Mouse (Mus musculus) stomach, embryonic 15.5 days (tissue): ENCODE data around the gene 4833420G17Rik. TPM values are rescaled to one million over a fixed set of nuclear protein-coding genes. Genes with fewer than 3 reads are reported as not detected.
"Not testable (repeated sequence)": the region's sequence is repeated elsewhere in the genome, so short reads cannot be mapped to it uniquely, and the experiment has no call there.

Experiments
- ATAC-seq: fragments of 200-750 bp; cut with Nextera tagmentation; 2 replicates; pipeline ENCODE4 v1.8.0; 2017; ENCODE audit warnings: low read depth, moderate number of reproducible peaks, moderate TSS enrichment; ENCODE audit not compliant: insufficient read depth, low FRiP score
- H3K27ac ChIP-seq: fragments of 300-500 bp; sonication (generic); 2 replicates; pipeline ENCODE4 v1.5.1; 2015; ENCODE audit warnings: mild to moderate bottlenecking, inconsistent platforms
- H3K27me3 ChIP-seq: fragments of 300-500 bp; sonication (generic); replicated peaks from 2 replicates; pipeline ENCODE4 v1.6.1; 2015; ENCODE audit warnings: inconsistent platforms
- H3K36me3 ChIP-seq: fragments of 300-500 bp; sonication (generic); 2 replicates; pipeline ENCODE4 v1.6.1; 2015; ENCODE audit warnings: inconsistent platforms
- H3K4me1 ChIP-seq: fragments of 300-500 bp; sonication (generic); 2 replicates; pipeline ENCODE4 v1.6.1; 2015; ENCODE audit warnings: inconsistent platforms
- H3K4me2 ChIP-seq: fragments of 300-500 bp; sonication (generic); 2 replicates; pipeline ENCODE4 v1.6.1; 2015; ENCODE audit warnings: mild to moderate bottlenecking, inconsistent platforms
- H3K4me3 ChIP-seq: fragments of 300-500 bp; sonication (generic); replicated peaks from 2 replicates; pipeline ENCODE4 v1.5.1; 2015; ENCODE audit warnings: inconsistent platforms
- H3K9ac ChIP-seq: fragments of 300-500 bp; sonication (generic); 2 replicates; pipeline ENCODE4 v1.6.1; 2015; ENCODE audit warnings: inconsistent platforms
- H3K9me3 ChIP-seq: fragments of 300-500 bp; sonication (generic); 2 replicates; pipeline ENCODE4 v1.6.1; 2016; ENCODE audit warnings: inconsistent platforms
- WGBS: fragments of 180-500 bp; shearing (Covaris S2); methylation state at CpG from one replicate; pipeline ENCODE4 v1.1.7; 2015; 5-methylcytosine and 5-hydroxymethylcytosine counted together
- polyA plus RNA-seq: library from polyadenylated mRNA; unstranded; fragments of >200 nt; fragmentation: Nextera tagmentation; extraction: Ambion mirVana; gene quantifications from 2 replicates; pipeline ENCODE4 v1.2.1, GENCODE M21; 2015

4833420G17Rik gene
- polyA plus RNA-seq, 1 experiment from 2014 or later: 52.8 TPM

DNA sequence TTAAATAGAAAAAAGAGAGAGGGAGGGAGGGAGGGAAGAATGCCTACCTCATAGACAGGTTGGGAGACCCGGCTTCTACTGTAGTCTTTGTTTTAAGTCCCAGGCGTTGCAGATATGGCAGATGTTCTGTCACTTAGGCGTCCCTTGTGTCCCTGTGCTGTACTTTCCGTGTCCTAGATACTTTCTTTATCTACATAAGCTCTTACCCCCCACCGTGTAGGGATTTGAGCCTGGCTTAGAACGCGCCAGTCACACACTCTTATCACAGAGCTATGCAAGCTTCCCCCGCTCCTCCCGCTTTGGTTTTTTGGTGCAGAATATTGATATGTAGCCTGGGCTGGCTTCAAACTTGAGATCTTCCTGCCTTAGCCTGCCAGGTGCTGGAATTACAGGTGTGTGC, 14.1 kb downstream of the 4833420G17Rik start:
- no peak for ATAC-seq
- no peaks in the 10 kb centered on the region for H3K27me3 ChIP-seq
- no peaks in the 10 kb centered on the region for H3K4me1 ChIP-seq
- no peak overlapping the region for H3K4me2 ChIP-seq
- H3K4me3 ChIP-seq: no peak overlapping the region
- WGBS: 92% methylated on average over 9 of the region's 9 CpGs
- H3K9ac ChIP-seq: no peak overlapping the region
- no peak overlapping the region for H3K27ac ChIP-seq
- peaks cover 31% of the 10 kb centered on the region for H3K36me3 ChIP-seq
- no peaks in the 10 kb centered on the region for H3K9me3 ChIP-seq

DNA sequence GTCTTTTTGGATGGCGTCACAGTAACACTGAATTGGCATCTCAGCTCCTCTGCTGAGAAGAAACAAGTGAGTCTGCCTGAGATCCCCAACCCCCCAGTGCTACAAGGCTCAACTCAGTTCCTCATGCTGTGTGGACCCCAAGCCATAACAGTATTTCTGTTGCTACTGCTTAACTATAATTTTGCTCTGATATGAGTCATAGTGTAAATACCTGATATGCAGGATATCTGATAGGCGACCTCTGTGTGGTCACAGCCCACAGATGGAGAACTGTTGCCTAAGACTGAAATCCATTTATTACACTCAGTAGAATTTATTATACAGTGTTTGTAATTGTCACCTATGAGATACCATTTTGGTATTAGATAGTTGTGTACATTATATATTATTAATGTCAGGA, 15.2 kb downstream of the 4833420G17Rik start:
- H3K27ac ChIP-seq: no peak overlapping the region
- H3K36me3 ChIP-seq: peaks cover 31% of the 10 kb centered on the region
- H3K9me3 ChIP-seq: no peaks in the 10 kb centered on the region
- no peak overlapping the region for H3K4me3 ChIP-seq
- H3K4me1 ChIP-seq: no peaks in the 10 kb centered on the region
- no peak overlapping the region for H3K4me2 ChIP-seq
- H3K27me3 ChIP-seq: no peaks in the 10 kb centered on the region
- H3K9ac ChIP-seq: no peak overlapping the region
- WGBS: 87% methylated on average over 2 of the region's 2 CpGs
- ATAC-seq: no peak

DNA sequence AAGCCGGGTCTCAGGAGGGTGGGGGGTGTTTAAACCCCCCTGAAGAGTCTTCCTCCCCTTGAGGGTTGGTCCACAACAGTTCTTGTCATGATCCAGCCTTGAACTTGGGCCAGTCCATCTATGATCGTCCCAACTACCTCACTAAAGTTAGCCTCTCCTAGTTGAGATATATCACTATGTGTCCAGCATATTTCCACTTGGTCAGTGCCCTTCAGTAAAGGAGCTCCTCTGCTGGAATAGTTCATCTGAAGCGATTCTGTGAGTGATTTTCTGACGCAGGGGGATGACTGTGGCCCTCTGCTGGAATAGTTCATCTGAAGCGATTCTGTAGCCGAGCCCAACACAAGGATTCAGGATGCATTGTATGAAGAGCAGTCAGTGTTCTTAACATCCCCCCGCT, 24.8 kb downstream of the 4833420G17Rik start:
- Histone ChIP-seq H3K9ac (no peak overlapping the region), H3K27ac (no peak overlapping the region), H3K36me3 (peaks cover 12% of the 10 kb centered on the region; the same call in 1 of the 2 replicates), H3K4me1 (no peaks in the 10 kb centered on the region), H3K9me3 (peaks cover 13% of the 10 kb centered on the region), H3K4me2 (peak overlapping the region; percentile 34; the same call in 1 of the 2 replicates), H3K27me3 (no peaks in the 10 kb centered on the region), H3K4me3 (no peak overlapping the region)
- 60% methylated on average over 7 of the region's 7 CpGs for WGBS
- no peak for ATAC-seq

DNA sequence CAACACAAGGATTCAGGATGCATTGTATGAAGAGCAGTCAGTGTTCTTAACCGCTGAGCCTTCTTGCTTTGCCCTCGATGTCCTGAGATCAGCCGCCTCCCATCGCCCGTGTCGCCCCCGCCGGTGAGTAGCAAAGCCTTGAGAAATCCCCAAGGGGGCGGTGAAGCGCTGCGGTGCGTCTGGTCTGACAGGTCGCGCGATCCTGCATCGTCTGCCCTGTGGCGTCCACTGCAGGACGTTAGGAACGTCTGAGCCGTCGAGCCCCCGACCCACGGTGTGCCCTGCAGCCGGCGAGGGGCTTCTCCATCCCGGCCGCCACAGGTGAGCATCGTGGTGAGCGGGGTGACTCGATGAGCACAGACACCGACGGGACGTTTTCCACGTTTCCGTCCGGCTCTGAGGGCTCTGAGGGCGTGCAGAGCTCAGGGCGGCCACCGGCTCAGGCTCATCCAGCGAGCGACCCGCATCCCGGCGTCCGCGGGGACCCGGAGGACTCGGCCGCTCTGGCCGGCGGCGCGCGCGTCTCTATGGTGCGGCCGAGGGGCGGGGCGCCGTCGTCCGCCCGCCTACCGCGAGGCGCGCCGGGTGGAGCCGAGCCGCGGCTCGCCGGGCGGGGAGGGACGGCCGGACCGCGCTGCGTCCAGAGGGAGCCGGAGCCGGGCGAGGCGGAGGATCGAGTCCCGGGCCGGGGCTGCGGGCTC, 25.5 kb downstream of the 4833420G17Rik start, which contains the start of the genes Tmem267 and 3110070M22Rik:
Gene Tmem267, plus strand, starts transcription at position 160 of the 701 bp plus-strand sequence.
Gene 3110070M22Rik, minus strand, starts transcription at position 504 of the 701 bp plus-strand sequence.
- Histone ChIP-seq H3K4me1 (no peaks in the 10 kb centered on the region), H3K4me3 (no peak within 1 kb of the TSS), H3K36me3 (peaks cover 12% of the 10 kb centered on the region; the same call in 1 of the 2 replicates), H3K9me3 (peaks cover 13% of the 10 kb centered on the region), H3K27me3 (no peaks in the 10 kb centered on the region), H3K27ac (peak within 1 kb of the TSS; percentile 1; the same call in 1 of the 2 replicates), H3K4me2 (peak within 1 kb of the TSS; percentile 34; the same call in 1 of the 2 replicates), H3K9ac (no peak within 1 kb of the TSS)
- ATAC-seq: no peak; the same call in 1 of the 2 replicates
- 77% methylated on average over 87 of the region's 87 CpGs for WGBS

DNA sequence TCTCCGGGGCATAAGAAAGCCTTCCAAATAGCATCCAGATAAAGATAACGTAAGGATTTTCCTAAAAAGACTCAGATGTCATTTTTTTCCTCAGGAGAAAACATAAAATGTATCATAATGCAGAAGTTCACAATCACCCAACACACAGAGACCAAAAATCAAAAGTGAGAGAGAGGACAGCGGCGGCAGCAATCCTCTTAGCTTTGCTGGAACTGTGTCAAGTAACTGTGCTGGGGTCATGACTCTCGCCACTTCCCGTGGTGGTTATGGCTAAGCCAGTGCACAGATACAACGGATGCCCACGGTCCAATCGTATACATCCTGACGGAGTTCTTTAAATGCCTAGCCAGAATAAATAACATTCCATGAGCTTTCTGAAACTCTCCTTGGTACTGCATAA, 29.5 kb downstream of the 4833420G17Rik start:
- peaks cover 13% of the 10 kb centered on the region for H3K9me3 ChIP-seq
- not testable (repeated sequence) for H3K4me3 ChIP-seq, H3K4me1 ChIP-seq, H3K27me3 ChIP-seq, H3K36me3 ChIP-seq, H3K27ac ChIP-seq, H3K4me2 ChIP-seq, ATAC-seq, H3K9ac ChIP-seq
- 90% methylated on average over 10 of the region's 10 CpGs for WGBS

DNA sequence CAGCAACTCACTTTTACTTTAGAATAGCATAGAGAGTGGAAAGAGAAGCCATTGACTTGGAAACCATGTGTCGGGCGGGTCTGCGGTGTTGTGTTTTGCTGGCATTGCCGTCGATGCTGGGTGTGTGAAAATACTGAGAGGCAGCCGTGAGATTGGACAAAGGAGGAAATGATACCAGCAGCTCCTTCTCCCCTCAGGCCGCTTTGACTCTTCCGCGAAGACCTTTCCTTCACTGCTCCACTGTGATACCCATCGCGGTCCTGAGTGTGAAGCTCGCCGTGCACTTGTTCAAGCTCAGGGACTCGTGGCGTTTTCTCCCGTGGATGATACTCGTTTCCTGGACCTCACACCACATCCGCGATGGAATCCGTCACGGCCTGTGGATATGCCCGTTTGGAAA, 32.4 kb downstream of the 4833420G17Rik start:
- ATAC-seq, H3K27me3 ChIP-seq, H3K27ac ChIP-seq, H3K36me3 ChIP-seq, H3K9ac ChIP-seq, H3K4me1 ChIP-seq, H3K4me3 ChIP-seq, H3K4me2 ChIP-seq: not testable (repeated sequence)
- H3K9me3 ChIP-seq: peaks cover 12% of the 10 kb centered on the region
- 90% methylated on average over 13 of the region's 22 CpGs for WGBS

Other genes starting within 250 kb of the 4833420G17Rik start
- 70.5 and 76.3 TPM in 2 replicates for gene Paip1, start 34.2 kb upstream of the 4833420G17Rik start, polyA plus RNA-seq
- gene Tmem267, start 25.3 kb downstream of the 4833420G17Rik start, polyA plus RNA-seq: 0.97 and 1.4 TPM in 2 replicates
- gene 3110070M22Rik, start 25.6 kb downstream of the 4833420G17Rik start, polyA plus RNA-seq: 1.1 and 1.7 TPM in 2 replicates
- gene Ccl28, start 161.1 kb downstream of the 4833420G17Rik start, polyA plus RNA-seq: 0.10 and 0.13 TPM in 2 replicates
- gene Hmgcs1, start 227.6 kb downstream of the 4833420G17Rik start, polyA plus RNA-seq: 183 and 196 TPM in 2 replicates